Mouse (Mus musculus) natural killer cell, adult 2 months (primary cell): ENCODE results near the gene Zfp551.
A peak's percentile ranks its signal among the peaks of the same experiment; 100 is the strongest.

ENCODE experiments used
- DNase-seq, 2 experiments: peaks; one replicate each; pipeline ENCODE4 v3.0.0; 2022; ENCODE audit warnings: low spot score in 2 of 2

Zfp551 gene

GRCm38 (mm10) chr7:12422245-12422849, at the start of gene Zfp551:
Gene Zfp551, minus strand, starts transcription at chr7:12422751.
- DNase-seq, result peak; percentile 1 to 3

DNA sequence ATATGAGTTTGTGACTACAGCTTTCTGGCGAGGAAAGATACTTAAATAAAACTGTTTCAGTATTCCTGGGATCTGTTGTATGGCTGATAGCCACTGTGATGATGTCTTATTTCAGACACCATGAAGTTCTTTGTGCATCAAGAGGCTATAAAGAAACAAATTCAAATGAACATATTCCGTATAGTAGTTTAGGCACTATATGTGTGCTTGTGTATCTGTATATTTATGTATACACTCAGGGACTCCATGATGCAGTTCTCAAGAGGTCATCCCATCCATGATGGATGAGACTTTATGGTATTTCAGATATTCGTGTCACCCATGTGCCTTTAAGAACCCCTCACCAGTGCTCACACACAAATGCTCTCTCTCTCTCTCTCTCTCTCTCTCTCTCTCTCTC, 304 bp upstream of the Zfp551 start:
- no peak for DNase-seq

- no peak for DNase-seq
These were observed 810 bp downstream of the Zfp551 start for GRCm38 (mm10) chr7:12421741-12422140.

DNA sequence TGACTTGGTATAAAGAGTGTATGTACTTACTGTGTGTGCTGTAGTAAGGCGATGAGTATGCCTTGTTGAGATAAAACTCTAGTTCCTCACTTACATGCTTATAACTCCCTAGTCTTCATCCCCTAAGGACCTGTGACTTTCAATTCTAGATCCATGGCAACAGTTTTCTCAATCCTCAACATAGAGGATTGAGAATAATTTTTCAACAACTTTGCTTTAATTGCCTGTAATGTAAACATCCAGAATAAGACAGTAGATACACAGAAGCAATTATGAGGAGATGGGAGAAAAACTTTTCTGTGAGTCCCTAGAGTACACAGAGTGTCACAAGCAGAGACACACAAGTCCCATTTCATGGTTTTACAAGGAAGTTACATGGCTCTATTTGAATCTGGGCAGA, 53.4 kb downstream of the Zfp551 start, which contains the start of gene Vmn1r84:
Vmn1r84 (minus strand) TSS at position 101 of the 400 bp plus-strand sequence.
- no peak for DNase-seq
